Mouse (Mus musculus): ENCODE measurements around the gene Ror1.

Ror1 gene

DNA sequence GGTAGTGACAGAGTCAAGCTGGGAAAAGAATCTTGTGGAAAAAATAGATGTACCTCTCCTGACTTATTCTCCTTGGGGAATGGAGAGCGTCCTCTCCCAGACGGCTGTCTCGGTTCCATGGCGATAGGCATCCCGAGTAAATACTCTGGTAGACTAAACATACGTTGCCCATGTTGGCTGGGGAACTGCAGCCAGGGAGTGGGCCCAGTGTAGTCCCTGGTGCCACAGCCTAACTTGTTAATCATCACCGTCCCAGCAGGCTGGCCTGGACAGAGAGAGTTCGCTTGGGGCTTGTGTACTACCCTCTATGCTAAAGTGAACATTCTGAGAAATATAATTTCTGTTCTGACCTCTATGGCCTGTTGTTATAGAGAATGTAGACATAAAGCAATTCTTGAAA lies 148.7 kb downstream of the Ror1 start:
- no peak for ATAC-seq (ENCODE audit: insufficient number of reproducible peaks, low FRiP score, low TSS enrichment)

DNA sequence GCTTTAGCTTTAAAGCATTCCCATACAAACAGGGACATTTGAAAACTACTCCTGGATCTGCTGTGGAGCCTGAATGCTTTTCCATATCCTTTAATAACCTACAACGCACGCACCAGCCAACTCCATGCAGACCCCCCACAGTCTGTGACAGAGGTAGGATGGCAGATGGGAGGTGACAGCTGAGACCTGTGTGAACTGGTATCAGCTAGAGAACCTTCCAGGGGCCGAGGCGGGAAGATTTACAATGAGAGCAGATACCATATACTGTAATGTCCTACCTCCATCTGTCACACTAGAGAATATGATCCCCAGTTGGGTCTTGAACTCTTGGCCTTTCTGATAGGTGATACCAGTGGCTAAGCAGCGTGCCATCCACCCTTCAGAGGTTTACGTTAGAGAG lies 149.1 kb downstream of the Ror1 start:
- peak; percentile 20; the same call in 1 of the 2 replicates for ATAC-seq (ENCODE audit: insufficient number of reproducible peaks, low FRiP score, low TSS enrichment)

DNA sequence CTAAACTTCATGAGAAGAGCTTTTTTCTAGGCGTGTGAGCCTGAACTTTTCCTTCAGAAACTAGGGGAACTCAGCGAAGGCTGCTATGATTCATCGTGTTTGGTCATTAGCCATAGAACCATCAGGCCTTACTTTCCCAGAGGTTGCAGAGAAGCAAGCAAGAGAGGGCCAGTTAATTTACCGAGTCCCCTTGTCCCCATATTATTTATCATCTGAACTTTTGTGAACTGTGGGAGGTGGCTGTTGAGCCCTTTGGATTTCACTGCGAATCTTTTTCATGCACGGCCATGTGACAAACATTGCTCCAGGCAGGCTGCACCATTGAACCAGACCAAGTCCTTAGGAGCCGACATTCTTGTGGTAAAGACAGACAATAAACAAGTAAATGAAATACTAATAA lies 152.2 kb downstream of the Ror1 start:
- no peak for ATAC-seq (ENCODE audit: insufficient number of reproducible peaks, low FRiP score, low TSS enrichment)

DNA sequence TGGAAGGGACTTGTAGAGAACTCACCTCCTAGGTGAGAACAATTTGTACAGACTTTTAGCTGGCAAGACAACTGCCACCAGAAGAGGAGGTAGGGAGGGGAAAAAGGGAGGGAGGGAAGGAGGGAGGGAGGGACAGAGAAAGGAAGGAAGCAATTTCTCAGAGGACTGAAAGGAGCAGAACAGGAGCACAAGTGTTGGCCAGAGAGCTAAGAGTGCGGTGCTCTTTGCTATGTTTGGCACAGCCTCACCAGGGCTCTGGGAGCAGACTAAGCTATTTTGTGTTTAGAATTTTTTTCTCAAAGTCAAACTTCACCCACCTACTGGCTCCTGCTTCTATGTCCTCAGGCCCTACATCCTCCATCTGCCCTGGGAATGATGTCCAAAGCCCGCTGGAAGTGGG lies 152.7 kb downstream of the Ror1 start:
- ATAC-seq (ENCODE audit: insufficient number of reproducible peaks, low FRiP score, low TSS enrichment) = no peak

DNA sequence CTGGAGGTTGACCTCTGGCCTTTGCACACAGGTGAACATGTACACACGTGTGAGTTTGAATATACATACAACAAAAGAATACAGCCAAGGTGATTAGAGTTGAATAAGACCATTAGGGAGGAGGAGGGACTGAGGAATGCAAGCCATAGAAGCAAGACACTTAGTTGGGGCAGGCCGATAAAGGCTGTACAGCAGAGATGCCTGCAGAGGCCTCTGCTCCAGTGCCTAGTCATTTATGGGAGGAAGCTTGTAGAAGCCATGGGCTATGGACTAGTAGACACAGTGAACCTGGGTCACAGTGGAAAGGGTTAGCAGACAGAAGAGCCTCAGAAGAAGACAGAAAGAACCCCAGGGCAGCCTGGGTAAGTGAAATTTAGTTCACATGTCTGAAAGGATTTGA lies 155.7 kb downstream of the Ror1 start:
- no peak for ATAC-seq (ENCODE audit: insufficient number of reproducible peaks, low FRiP score, low TSS enrichment)

DNA sequence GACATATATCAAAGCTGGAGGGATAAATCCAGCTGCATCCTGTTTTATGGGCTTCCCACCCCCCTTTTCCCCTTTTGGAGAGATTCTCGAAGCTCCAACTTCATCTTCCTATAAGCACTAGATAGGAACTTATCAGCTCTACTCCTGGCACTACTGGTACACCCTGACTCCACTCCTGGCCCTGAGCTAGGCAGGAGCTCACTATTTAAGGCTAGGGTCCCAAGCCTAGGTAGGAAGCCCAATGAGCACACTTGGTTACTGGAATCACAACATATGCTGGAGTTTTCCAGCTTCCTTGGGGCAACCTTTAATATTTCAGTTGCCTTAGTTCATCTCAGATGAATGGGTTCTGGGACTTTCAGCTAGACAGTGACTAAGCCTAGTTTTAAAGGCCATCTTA lies 156.5 kb downstream of the Ror1 start:
- ATAC-seq (ENCODE audit: insufficient number of reproducible peaks, low FRiP score, low TSS enrichment) = no peak

DNA sequence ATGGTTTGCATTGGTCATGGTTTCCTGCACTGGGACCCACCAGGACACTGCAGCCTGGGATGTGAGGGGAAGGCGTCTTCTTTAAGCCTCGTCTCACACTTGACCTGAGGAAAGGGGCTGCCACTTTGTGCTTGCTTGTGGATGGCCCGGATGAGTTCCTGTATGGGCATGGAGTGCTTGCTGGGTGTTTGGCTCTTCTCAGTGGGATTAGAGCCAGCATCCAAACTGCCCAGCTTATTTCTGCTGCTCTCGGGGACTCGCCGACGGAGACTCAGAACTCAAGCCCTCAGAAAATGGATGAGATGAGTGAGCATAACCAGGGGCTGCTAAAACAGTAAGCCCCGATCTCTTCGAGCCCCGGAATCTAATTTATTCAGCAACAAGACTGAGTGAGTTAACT lies 157.1 kb downstream of the Ror1 start:
- no peak; the same call in 1 of the 2 replicates for ATAC-seq (ENCODE audit: insufficient number of reproducible peaks, low FRiP score, low TSS enrichment)

DNA sequence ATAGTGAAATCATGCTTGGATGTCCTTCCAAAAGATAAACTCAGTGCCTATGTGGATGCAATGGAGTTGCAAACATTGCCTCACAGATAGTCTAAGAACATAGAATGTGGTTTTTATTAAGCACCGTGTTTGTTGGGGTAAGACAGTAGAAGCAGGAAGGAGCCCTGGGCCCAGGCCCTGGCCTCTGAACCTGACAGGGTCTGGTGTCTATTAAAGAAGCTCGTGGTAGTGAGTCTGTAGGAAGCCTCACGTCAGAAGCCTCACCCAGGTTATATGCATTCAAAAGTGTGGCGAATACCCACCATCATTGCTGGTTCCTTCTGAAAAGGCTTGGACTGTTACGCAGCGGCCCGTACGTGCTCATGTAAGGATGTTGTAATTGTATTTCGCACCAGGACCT lies 157.8 kb downstream of the Ror1 start:
- ATAC-seq (ENCODE audit: insufficient number of reproducible peaks, low FRiP score, low TSS enrichment) = no peak

DNA sequence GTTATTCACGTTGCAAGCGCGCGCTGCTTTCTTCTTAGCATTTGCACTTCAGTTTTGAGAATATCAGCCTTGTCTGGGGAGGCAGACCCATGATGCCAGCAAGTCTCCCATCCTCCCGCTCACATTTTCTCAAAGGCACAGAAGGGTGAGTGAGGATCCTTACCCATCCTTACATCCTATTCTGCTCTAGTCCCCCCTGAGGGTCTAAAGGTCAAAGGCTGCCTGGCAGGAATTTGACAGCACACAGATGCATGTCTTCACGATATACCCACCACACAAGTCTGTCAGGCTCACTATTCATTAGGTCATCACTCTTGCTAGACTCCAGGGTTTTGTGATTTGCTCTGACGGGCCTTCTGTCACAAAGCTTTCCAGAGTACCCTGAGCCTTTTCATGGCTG lies 158.2 kb downstream of the Ror1 start:
- no peak for ATAC-seq (ENCODE audit: insufficient number of reproducible peaks, low FRiP score, low TSS enrichment)

DNA sequence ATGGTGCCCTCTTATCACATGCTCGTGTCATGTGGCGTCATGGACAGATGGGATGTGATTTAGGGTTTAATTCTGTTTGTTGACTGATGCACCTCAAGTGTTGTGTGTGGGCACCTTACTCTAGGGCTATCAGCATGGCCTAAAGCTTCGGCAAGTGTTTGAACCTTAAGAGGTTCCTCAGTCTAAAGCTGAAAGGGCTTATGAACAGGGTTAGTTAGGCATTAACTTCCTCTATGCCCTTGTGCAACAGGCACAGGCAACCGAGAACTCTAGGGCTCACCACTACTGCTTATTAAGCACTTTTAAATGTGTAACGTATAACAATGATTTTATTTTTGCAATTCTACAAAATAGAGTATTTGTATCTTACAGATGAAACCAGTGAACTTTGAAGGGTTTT lies 162.9 kb downstream of the Ror1 start:
- ATAC-seq (ENCODE audit: insufficient number of reproducible peaks, low FRiP score, low TSS enrichment) = no peak

DNA sequence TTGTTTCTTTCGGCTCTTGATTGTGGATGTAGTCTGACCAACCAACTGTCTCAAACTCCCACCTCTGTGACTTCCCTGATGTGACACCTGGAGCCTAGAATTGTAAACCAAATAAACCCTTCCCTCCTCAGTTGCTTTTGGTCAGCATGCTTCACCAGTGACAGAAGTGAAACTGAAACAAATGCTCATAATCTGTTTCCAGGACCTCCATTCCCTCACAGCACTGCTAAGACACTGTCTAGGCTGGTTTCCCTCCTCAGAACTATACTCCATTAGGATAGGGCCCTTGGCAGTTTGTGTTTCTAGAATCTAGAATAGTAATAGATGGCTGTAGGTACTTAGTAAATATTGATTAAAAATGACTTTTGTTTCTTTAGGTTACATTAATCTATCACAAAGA lies 168.3 kb downstream of the Ror1 start:
- no peak for ATAC-seq (ENCODE audit: insufficient number of reproducible peaks, low FRiP score, low TSS enrichment)

DNA sequence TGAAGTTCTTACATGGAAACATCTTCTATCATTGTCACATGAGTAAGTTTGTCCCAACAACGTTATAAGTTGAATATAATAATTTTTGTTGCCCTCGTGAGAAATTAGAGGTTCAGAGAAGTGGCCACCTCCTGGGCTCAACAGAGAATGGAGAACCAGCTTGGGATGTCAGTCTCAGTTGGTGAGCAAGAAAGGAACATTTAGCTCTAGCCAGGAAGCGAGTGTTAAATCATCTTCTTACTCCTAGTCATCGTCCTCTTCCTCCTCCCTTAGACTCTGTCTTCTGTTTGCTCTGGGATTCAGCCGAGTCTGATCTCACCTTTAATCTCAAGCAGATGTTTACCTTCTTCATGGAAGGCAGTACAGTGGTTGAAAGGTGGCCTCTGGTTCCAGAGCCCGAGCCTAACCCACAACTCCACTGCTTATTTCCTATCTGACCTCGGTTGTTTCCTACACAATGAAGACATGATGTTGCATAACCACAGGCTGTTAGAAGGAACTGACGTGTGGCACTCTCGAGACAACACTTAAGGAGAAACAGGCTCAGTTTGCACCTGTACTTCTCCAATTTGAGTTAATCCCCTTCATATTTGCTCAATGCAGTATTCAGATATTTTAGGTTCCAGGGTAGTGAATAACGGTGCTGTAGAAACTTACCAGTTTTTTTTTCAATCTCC lies 175.6 kb downstream of the Ror1 start:
- ATAC-seq (ENCODE audit: insufficient number of reproducible peaks, low FRiP score, low TSS enrichment) = no peak

DNA sequence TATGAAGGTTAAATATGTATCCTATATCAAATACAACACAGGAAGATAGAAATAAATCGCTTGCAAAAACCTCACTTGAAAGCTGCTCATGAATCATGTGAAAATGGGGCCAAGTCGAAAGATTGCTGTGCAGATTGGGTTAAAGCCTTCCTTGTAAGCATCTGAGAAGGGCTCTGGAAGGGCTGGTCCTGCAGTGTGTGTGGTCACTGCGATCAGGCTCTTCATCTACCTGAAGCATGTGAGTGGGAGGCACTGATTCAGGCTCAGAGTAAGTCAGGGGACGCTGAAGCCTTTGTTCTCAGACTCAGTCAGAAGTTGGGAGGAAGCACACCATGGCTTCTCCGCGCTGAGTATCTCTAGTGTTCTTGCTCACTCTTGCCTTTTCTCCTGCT lies 176.1 kb downstream of the Ror1 start:
- no peak for ATAC-seq (ENCODE audit: insufficient number of reproducible peaks, low FRiP score, low TSS enrichment)

DNA sequence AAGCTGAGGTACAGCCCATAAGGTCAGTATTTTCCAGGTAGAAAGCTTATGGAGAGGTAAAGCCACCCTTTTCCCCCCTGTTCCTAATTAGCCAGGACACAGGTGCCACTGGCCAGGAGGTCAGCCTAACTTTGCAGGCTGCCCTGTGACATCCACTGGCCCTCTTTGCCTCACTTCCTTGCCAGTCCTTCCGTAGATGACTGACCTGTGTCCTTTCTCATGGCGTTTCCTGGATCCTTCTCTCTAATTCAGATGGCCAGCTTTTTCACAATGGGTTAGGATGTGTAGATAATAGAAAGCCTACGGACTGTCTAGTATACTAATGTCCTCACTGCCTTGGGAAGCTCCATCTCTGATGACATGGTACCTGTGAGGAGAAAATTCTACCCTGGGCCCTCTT lies 177.8 kb downstream of the Ror1 start:
- no peak for ATAC-seq (ENCODE audit: insufficient number of reproducible peaks, low FRiP score, low TSS enrichment)

DNA sequence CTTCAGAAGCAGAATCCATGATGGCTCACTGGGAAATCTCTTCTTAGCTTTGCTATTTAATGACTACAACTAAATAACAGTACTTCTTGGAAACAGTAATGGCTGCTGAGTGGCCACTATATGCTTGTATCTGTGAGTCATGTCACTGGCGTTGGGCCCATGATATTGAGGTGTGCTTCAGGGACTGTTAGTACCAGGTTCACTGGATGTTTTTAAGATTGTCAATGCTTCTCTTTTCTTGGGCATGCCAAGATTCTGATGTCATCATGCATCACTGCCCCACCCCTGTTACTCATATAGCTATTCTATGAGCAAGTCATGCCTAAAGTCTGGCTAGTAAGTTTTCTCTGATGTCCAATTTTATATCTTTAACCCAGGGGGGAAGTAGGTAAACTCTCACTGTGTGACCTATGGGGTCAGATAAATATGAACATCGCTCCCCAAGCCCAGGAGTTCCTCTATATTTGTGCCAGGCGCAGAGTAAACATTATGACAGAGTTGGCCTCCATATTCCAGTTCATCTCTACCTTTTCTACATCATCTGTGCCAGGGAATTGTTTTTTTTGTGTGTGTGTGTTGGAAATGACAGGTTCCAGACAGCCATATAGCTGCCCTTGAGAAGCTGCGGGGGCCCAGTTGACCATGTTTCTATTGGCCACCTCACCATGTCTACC lies 178.4 kb downstream of the Ror1 start:
- ATAC-seq (ENCODE audit: insufficient number of reproducible peaks, low FRiP score, low TSS enrichment) = no peak

DNA sequence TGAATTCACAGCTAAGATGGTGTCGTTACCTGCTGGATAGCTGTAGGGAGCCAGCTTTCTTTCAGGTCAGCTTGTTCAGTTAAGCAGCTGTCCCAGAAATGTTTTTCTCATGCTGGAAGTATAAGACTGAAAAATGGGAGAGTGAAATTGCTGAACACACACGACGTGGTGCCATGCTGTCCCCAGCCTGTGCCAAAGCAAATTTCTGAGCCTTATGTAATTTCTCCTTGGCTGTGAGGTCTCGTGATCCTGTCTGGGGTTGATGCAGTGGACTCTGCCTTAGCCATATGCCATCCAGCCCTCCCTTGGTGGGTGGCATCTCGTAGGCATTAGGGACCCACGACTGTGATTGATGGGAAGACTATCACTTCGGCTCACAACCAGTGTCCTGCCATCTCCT lies 180.9 kb downstream of the Ror1 start:
- peak; percentile 76 for ATAC-seq (ENCODE audit: insufficient number of reproducible peaks, low FRiP score, low TSS enrichment)

DNA sequence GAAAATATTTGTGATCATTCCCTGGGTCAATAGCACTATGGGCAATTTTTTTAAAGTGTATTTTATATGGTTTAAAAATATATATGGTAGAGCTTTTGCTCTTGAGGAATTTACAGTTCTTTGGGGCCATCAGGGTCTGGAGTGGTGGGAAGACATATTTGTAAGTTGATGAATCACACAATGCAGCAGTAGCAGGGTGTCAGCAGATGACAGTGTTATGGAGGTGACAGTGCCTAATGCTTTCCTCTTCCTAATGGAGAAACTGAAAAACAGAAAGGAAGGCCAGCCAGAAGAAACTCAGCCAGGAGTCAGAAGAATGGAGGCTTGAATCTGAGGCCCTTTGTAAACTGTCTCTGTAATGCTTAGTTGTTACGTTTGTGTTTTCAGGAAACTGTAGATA lies 181.4 kb downstream of the Ror1 start:
- no peak for ATAC-seq (ENCODE audit: insufficient number of reproducible peaks, low FRiP score, low TSS enrichment)

DNA sequence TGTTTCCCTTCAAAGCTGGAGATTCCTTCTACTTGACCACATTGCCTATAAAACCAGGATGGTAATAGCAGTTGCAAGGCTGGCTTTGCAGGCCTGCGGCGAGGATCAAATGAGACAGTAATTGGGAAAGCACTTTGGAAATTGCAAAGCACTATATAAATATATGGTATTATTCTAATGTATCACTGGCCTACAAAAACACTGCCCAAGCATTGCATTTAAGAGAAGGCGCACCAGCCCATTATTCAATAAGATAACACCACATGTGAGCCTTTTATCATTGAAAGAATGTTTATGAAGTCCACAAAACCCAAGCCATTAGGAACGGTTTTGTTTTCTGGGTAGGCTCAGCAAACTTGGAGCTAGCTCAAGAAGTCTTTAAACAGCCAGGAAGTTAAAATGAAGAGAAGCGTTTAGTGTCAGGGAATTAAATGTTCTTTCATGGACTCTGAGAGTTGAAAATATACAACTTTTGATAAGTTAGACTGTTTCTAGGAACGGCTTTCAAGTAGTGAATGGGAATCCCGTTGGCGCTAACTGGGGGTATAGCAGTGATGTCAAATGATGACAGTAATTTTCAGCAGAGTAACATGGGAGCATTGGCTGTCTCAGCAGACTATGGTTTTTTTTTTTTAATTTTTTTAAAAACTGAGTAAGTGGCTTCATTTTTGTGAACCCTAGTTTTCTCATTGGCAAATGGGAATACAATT lies 187.7 kb downstream of the Ror1 start:
- ATAC-seq (ENCODE audit: insufficient number of reproducible peaks, low FRiP score, low TSS enrichment) = no peak

DNA sequence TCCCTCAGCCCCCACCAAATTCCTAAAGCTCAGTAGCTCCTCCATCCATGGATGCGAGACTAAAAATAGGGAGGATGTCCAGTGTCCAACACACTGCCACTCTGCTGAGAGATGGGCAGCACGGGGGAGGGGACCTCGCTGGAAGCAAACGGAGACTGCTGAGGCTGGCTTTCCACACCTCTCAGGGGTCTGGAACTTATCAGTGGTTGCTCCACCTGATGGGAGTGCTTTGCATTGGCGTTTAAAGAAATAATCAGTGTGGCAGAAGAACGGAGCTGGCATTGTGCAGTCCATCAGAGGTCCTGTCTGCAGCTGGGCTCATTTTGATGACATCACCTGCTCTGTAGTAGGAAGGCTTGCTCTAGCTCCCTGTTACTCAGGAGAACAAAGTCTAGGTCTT lies 188.9 kb downstream of the Ror1 start:
- ATAC-seq (ENCODE audit: insufficient number of reproducible peaks, low FRiP score, low TSS enrichment) = no peak

DNA sequence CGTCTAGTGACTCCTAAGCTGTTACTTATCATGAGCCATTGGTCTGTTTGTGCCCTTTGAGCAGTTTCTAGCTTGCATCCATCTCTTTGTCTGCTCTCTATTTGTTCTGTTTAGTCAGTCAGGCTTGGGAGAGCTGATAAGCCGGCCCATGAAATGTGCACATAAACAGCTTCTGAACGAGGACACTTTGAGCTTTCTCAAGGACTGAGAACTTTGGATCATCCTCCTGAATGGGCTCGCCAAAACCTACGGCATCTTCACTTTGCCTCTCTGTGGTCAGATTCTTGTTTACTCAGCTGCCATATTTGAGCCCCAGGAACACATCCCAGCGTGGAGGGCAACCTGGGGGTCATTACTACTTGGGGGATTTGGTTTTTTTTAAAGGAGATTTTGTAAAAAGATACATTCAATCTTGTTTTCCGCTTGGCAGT lies 190.5 kb downstream of the Ror1 start:
- no peak for ATAC-seq (ENCODE audit: insufficient number of reproducible peaks, low FRiP score, low TSS enrichment)

DNA sequence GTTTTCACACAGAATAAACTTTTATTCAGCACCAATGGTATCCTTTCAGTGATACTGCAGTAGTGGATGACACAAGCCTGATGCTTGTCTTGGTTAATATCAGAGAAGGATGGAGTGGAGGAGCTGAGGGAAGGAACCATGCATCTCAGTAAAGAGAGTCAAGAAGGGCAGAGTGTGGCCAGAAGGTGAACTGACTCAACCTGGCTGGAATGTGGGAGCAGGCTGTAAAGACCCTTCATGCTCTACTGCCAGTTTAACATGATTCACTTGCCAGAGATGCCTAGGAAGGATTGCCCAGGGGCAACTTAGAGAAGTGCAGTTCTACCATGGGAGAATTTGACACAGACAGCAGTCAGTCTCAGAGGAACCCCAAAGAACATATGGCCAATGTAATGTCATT lies 191.2 kb downstream of the Ror1 start:
- ATAC-seq (ENCODE audit: insufficient number of reproducible peaks, low FRiP score, low TSS enrichment) = no peak

DNA sequence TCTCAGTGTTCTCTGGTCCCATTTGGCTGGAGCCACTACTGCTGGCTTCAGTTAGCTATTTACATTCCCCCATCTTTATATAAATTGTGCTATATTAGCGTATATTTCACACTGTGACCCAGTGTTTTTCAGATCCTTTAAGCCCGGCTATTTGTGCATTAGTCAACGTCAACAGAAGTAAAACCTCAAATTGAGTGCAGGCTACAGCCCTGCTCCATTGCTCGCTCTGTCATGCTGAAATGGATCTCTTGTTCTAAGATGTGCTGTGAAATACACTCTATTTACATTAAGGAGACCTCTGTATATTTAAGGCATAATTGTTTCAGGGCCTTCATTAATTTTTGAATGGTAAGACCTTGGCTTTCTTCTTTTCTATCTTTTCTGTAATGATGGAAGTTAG lies 192.2 kb downstream of the Ror1 start:
- no peak for ATAC-seq (ENCODE audit: insufficient number of reproducible peaks, low FRiP score, low TSS enrichment)

Data from cerebellum, adult (tissue).